Mouse (Mus musculus): ENCODE data around the gene Eef1g.

DNA sequence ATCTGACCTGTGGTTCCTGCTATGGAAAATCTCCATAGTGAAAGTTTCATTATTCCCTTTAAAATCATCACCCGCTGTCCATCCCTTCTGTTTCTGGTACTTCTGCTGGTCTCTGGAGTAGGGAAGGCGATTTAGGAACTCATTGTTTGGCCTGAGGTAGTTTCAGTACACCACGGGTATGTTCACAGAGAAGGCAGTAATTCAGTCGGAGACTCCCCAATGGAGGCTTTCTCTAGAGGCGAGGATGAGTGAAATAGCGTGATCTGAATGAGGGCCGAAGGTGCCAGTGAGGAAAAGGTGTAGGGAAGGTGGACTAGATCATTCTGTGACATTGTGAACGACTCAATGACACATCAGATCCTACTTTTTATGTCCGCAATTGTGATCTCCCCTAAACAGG lies 12.7 kb upstream of the Eef1g start:
- no peak for TF ChIP-seq CTCF (IDR thresholded peaks at IDR 0.05; ENCODE audit: extremely low read depth, insufficient read depth, insufficient read length, insufficient replicate concordance)
- TF ChIP-seq POLR2A (IDR thresholded peaks at IDR 0.05; ENCODE audit: low read depth, low read length) = no peak
